Mouse (Mus musculus) limb, embryonic 10.5 days (tissue): ENCODE measurements around the gene 4930579G24Rik. TPM values are rescaled to one million over a fixed set of nuclear protein-coding genes. Genes with fewer than 3 reads are reported as not detected.

ENCODE experiments used
- DNase-seq: peaks from one replicate; pipeline ENCODE4 v3.0.0-alpha.2; 2017; ENCODE audit warnings: low spot score
- H3K27ac ChIP-seq: fragments of 300-500 bp; sonication (generic); 2 replicates; pipeline ENCODE4 v1.5.1; 2016; ENCODE audit warnings: mild to moderate bottlenecking
- H3K27me3 ChIP-seq: fragments of 300-500 bp; sonication (generic); 2 replicates; pipeline ENCODE4 v1.6.1; 2016; ENCODE audit warnings: low read depth, mild to moderate bottlenecking; ENCODE audit not compliant: poor library complexity, severe bottlenecking
- H3K36me3 ChIP-seq: fragments of 300-500 bp; sonication (generic); 2 replicates; pipeline ENCODE4 v1.6.1; 2016; ENCODE audit warnings: mild to moderate bottlenecking, moderate library complexity
- H3K4me1 ChIP-seq: fragments of 300-500 bp; sonication (generic); 2 replicates; pipeline ENCODE4 v1.6.1; 2016
- H3K4me3 ChIP-seq: fragments of 300-500 bp; sonication (generic); 2 replicates; pipeline ENCODE4 v1.5.1; 2016; ENCODE audit warnings: mild to moderate bottlenecking, moderate library complexity
- H3K9me3 ChIP-seq: fragments of 300-500 bp; sonication (generic); replicated peaks from 2 replicates; pipeline ENCODE4 v1.6.1; 2016; ENCODE audit warnings: mild to moderate bottlenecking
- WGBS: fragments of 180-500 bp; shearing (Covaris S2); methylation state at CpG from one replicate; pipeline ENCODE4 v1.1.7; 2016; 5-methylcytosine and 5-hydroxymethylcytosine counted together
- polyA plus RNA-seq: library from polyadenylated mRNA; unstranded; fragments of >200 nt; fragmentation: Nextera tagmentation; extraction: Ambion mirVana; gene quantifications from 2 replicates; pipeline ENCODE4 v1.2.1, GENCODE M21; 2016

The 4930579G24Rik gene
- polyA plus RNA-seq = 30.8 and 33.4 TPM in 2 replicates

DNA sequence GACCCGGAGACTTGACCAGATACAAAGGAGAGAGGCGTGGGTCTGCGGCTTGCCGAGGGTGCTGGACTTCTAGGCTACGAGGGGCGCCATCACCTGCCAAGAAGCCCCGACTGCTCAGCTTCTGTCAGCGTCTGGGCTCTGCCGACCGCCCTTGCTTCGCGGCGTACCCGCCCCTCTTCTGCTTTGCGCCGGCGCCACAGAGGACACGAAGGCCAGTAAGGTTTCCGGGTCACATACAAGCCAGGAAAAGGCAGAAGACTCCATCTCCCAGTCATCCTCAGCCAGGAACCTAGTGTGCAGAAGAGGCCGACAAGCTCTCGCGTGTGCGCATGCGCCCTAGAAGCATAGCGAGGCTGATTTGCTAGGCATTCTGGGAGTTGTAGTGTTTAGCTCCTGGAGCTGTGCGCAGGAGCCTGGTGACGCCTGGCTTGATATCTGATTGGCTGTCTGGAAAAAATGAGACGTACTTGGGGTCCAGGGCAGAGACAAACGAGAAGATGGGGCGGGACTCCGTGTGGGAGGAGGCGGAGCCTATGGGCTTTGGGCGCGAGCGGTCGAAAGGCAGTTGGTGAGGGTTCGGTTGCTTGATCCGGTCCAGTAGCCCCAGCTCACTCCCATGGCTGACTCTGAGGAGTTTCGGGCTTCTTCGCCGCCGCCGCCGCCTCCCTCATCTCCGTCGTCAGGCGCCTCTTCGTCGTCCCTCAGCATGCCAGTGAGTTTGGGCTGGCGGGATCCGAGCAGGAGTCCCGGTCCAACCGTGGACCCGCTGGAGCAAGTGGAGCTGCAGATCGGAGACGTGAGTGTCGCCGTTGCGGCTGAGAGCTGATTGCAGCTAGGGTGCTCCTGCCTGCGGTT is at the start of gene 4930579G24Rik:
4930579G24Rik (plus strand) TSS at position 519 of the 855 bp plus-strand sequence.
- under 1% methylated on average over 60 of the region's 60 CpGs for WGBS
- Histone ChIP-seq H3K36me3 (peaks cover 30% of the 10 kb centered on the region), H3K27me3 (no peaks in the 10 kb centered on the region), H3K4me1 (peaks cover 15% of the 10 kb centered on the region), H3K9me3 (no peaks in the 10 kb centered on the region), H3K4me3 (peak within 1 kb of the TSS; percentile 87), H3K27ac (peak within 1 kb of the TSS; percentile 95)
- peak; percentile 90 for DNase-seq

DNA sequence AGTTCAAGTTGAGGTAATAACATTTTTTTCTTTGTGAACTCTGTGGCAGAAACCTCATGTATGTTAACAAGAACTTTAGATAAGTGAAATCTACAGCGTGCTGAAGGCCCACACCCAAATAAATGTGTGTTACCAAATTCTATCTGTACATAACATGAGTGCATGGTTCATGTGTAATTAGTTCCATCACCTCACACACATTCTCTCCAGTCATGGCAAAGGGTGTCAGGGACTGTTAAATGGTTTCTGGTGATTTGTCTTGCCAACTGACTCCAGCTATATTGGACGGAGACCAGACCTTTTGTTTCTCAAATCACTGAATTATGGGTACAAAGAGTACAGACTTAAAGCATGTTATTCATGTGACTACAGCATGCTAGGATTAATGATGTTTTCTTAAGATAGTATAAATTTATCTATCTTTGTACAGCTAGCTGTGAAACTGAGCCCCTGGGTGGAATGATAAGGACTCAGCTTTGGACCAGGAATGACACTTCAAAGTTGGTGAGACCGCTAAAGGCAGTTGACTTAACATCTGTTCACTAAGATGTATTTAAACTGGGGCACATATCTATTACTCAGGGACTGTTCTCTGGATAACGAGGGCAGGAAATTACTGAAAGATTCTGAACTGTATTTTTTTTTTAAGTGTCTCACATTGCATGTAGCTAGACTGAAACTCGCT is 48.8 kb upstream of the 4930579G24Rik start:
- Histone ChIP-seq H3K36me3 (no peaks in the 10 kb centered on the region), H3K4me3 (no peak overlapping the region), H3K27me3 (no peaks in the 10 kb centered on the region), H3K9me3 (no peaks in the 10 kb centered on the region), H3K27ac (no peak overlapping the region), H3K4me1 (peaks cover 14% of the 10 kb centered on the region)
- WGBS = 78% methylated on average over 5 of the region's 5 CpGs
- no peak for DNase-seq

DNA sequence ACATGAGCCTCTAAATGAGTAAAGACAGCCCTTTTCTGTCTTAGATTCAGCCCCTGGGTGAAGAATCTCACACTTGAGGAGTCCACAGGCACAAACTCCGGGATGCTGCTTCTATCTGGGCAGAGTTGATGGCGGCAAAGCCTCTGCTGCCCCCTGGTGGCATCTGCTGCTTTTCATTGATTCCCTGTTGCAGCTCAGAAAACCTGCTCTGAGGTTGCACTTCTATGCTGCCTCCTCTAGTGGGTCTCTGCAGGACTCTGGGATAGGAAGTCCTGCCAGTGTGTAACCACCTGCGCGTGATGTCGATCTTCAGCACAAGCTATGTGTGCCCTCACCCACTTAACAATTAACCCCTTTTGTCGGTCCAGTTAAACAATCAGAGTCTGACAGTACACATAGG is 42.1 kb upstream of the 4930579G24Rik start:
- H3K4me3 ChIP-seq = no peak overlapping the region
- 7% methylated on average over 6 of the region's 6 CpGs for WGBS

DNA sequence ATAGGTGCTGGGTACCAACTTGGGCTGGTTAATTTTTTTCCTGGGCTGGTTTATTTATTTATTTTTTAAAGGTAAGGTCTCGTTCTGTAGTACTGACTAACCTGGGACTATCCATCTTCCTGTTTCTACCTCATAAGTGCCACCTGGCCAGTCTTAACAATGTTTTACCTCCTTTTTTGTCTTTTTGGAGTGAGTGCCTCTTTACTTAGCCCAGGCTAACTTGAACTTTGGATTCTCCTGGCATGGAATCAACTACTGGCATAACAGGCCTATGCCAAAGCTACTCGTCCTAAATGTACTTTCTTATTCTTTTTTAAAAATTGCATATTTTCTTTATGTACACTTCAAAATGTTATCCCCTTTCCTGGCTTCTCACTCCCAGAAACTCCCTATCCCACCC is 39.2 kb upstream of the 4930579G24Rik start:
- H3K4me1 ChIP-seq = peaks cover 7% of the 10 kb centered on the region
- no peak overlapping the region for H3K27ac ChIP-seq
- H3K36me3 ChIP-seq = peaks cover 19% of the 10 kb centered on the region
- DNase-seq = no peak
- H3K9me3 ChIP-seq = no peaks in the 10 kb centered on the region
- H3K27me3 ChIP-seq = no peaks in the 10 kb centered on the region
- 88% methylated on average over 2 of the region's 2 CpGs for WGBS
- H3K4me3 ChIP-seq = no peak overlapping the region

More for the DNA sequence above, 42.1 kb upstream of the 4930579G24Rik start:
- Histone ChIP-seq H3K27me3 (no peaks in the 10 kb centered on the region), H3K4me1 (no peaks in the 10 kb centered on the region), H3K27ac (no peak overlapping the region), H3K36me3 (no peaks in the 10 kb centered on the region), H3K9me3 (no peaks in the 10 kb centered on the region)
- peak; percentile 93 for DNase-seq

DNA sequence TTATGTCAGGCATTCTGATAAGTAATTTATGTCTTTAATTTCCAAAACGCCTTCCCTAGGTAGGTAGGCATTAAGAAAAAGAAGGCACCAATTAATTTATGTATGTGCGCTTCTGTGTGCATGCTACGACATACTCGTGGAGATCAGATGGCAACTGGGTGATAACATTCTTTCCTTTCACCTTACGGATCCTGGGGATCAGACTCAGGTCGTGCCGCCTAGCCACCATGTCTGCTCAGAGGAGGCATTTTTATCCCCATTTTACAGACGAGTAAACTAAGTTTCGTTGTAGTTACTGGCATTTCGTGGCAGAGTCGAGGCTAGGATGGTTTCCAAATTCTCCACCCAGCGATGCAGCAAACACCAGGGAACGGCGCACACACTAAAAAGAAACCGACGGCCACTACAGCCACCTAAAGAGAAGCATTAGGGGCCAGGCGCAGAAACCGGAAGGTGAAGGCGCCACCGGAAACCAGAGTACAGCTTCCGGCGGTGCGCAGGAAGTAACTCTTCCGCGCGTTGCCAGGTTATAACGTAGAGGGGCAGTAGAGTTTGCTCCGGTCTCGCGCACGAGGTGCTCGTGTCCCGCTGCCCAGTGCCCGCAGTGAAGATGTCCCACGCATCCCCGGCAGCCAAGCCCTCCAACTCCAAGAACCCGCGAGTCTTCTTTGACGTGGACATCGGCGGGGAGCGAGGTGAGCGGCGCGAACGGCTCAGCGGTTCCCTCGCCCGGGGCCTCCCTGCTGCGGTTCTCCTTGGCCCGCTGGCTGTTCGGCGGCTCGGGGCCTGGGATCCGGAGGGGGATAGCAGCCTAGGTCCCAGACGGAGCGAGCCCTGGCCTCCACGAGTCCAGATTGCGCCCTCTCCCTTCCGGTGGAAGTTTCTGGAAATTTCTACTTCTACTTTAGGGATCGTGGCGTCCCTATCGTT is 37.8 kb upstream of the 4930579G24Rik start, which contains the start of gene Ppid:
Ppid (plus strand) TSS at position 480 of the 930 bp plus-strand sequence.
- Histone ChIP-seq H3K9me3 (no peaks in the 10 kb centered on the region), H3K27ac (peak within 1 kb of the TSS; percentile 95), H3K4me3 (peak within 1 kb of the TSS; percentile 87), H3K4me1 (peaks cover 7% of the 10 kb centered on the region), H3K36me3 (peaks cover 33% of the 10 kb centered on the region), H3K27me3 (no peaks in the 10 kb centered on the region)
- peak; percentile 90 for DNase-seq
- 2% methylated on average over 63 of the region's 63 CpGs for WGBS

DNA sequence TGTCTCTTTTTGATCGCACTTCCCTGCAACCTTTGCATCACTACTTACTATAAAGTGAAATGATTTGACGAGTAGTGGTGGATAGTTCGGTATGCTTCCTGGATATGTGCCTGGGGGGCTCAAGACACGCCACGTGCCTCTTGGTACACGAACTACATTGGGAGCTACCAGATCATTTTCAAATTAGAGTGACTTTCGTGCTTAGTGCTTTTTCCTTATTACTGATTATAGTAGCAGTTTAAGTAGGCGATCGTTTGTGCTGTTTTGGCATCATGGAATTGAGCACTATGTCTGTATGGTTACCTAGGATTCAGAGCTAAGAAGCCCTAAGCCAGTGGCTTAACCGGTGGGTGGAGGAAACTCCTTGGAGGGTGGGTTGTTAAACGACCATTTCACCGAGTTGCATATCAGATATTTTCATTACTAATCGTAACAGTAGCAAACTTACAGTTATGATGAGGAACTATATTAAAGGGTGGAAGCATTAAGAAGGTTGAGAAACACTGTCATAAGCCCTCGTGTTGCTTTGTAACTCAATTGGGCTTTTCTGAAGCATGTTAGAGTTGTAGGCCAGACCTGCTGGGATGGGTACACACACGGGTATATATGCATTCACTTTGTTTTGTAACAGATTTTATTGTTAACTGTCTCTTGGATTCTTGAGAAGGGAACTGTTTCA is 36.9 kb upstream of the 4930579G24Rik start:
- 6% methylated on average over 15 of the region's 15 CpGs for WGBS
- peak overlapping the region; percentile 95 for H3K27ac ChIP-seq
- DNase-seq = no peak

DNA sequence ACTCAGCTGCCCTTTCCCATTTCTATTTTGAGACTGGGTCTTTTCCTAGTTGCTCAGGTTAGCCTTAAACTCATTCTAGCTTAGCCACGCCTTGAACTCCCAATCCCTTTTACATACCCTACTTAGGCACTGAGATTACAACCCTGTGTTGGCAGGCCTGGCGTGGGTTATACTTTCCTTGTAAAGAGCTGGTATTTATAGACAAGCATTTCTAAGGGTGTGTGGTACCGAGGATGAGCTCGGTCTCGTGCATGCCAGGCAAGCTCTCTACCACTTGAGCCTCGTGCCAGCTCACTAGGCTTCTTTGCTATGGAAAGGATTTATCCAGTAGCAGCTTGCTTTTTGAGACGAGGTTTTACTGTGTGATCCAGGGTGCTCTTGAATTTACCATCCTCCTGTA is 33.4 kb upstream of the 4930579G24Rik start:
- Histone ChIP-seq H3K27ac (no peak overlapping the region), H3K36me3 (peaks cover 76% of the 10 kb centered on the region), H3K4me3 (no peak overlapping the region), H3K9me3 (no peaks in the 10 kb centered on the region), H3K27me3 (no peaks in the 10 kb centered on the region), H3K4me1 (peaks cover 7% of the 10 kb centered on the region)
- whole genome bisulfite sequencing = 95% methylated on average over 7 of the region's 7 CpGs
- no peak for DNase-seq

More for the DNA sequence above, 36.9 kb upstream of the 4930579G24Rik start:
- Histone ChIP-seq H3K36me3 (peaks cover 41% of the 10 kb centered on the region), H3K9me3 (no peaks in the 10 kb centered on the region), H3K27me3 (no peaks in the 10 kb centered on the region), H3K4me1 (peaks cover 7% of the 10 kb centered on the region), H3K4me3 (peak overlapping the region; percentile 87)

DNA sequence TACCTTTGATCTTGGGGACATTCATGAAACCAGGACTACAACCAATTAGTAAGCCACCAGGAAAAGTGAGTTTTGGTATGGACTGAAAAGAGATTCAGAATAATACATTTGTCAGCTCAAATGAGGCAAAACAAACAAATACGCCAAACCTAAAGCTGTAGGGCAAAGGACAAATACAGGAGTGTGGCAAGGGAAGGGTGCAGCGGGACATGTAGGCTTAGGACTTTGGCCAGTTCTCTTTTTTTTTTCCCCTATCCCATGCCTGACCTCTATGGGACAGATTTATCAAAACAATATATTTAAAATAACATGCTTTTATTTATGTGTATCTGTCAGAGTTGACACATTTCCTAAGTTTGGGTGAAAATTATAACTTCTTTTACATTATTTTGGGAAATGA is 19.0 kb upstream of the 4930579G24Rik start:
- no peak overlapping the region for H3K4me3 ChIP-seq
- H3K27me3 ChIP-seq = no peaks in the 10 kb centered on the region
- H3K4me1 ChIP-seq = no peaks in the 10 kb centered on the region
- H3K27ac ChIP-seq = no peak overlapping the region
- H3K9me3 ChIP-seq = no peaks in the 10 kb centered on the region
- DNase-seq = no peak
- 96% methylated on average over 2 of the region's 2 CpGs for WGBS
- H3K36me3 ChIP-seq = peaks cover 67% of the 10 kb centered on the region

DNA sequence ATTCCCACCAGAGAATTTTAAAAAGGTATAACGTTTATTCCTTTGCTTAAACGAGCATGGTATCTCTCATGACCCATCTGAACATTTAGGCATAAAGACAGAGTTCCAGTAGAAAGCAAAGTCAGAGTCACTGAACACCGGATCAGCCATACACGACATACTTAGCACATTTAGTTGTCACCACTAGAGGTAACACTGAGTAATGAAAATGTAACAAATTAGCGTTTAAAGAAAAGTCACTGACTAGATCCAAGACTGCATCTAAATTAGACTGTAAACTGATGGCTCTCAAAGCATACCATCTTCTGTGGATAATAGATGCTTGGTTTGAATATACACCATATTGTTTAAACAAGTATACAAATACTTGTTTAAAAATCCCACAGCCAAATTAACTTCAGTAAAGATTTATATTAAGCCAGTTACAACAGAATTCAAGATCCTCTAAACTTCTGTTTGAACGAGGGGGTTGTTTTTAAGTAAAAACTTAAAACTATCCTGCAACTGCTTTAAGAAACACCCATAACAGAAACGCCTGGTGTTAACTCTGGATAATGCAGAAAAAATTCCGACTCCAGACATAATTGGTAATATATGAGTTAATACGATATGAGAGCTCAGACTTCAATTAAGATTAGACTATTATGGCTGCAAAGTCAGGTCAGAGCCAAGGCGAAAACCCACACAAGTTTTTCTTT is 1.2 kb upstream of the 4930579G24Rik start:
- WGBS = 41% methylated on average over 10 of the region's 10 CpGs
- no peak for DNase-seq
- peaks cover 20% of the 10 kb centered on the region for H3K36me3 ChIP-seq

DNA sequence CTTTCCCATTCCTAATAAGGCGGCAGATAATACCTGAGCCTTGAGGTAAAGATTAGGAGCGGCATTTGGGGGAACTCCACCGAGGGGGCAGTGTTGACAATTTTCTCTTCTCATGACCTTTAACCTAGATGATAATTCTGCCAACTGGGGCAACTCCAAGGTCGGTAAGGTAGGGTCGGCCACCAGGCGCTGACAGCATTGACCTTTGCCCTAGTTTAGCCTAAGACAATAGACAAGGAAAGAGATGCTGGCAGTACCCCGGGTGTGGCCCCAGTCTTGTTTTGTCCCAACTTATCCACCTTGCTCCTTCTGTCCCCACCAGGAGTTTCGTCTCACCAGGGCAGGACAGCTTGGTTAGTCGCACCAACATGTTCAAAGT is 708 bp upstream of the 4930579G24Rik start:
- WGBS = 2% methylated on average over 9 of the region's 9 CpGs
- Histone ChIP-seq H3K4me3 (peak overlapping the region; percentile 87), H3K9me3 (no peaks in the 10 kb centered on the region), H3K27ac (peak overlapping the region; percentile 95), H3K4me1 (peaks cover 15% of the 10 kb centered on the region), H3K27me3 (no peaks in the 10 kb centered on the region), H3K36me3 (peaks cover 23% of the 10 kb centered on the region)
- DNase-seq = no peak

More for the DNA sequence above, 1.2 kb upstream of the 4930579G24Rik start:
- Histone ChIP-seq H3K4me1 (peaks cover 15% of the 10 kb centered on the region), H3K9me3 (no peaks in the 10 kb centered on the region), H3K27me3 (no peaks in the 10 kb centered on the region), H3K4me3 (peak overlapping the region; percentile 87), H3K27ac (peak overlapping the region; percentile 95; the same call in 1 of the 2 replicates)

DNA sequence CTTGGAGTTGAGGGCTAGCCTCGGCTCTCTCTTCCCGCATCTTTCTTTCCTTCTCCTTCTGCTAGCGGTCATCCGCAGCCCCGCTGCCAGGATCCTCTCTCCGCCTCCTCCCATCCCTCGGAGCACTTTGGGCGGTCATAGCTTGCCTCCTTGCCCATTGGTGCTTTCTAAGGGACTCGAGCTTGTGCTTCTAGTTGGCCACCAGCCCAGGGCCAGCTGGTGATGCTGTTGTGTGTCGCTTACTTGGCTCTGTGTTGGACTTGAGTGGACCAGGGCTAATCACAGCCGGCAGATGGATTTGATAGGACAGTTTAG is 494 bp downstream of the 4930579G24Rik start, which contains the start of gene Etfdh:
Etfdh (minus strand) TSS at position 85 of the 315 bp plus-strand sequence.
- 1% methylated on average over 11 of the region's 11 CpGs for WGBS
- H3K4me3 ChIP-seq = peak within 1 kb of the TSS; percentile 87
- no peaks in the 10 kb centered on the region for H3K9me3 ChIP-seq
- DNase-seq = peak; percentile 69
- H3K36me3 ChIP-seq = peaks cover 32% of the 10 kb centered on the region
- no peaks in the 10 kb centered on the region for H3K27me3 ChIP-seq
- peaks cover 15% of the 10 kb centered on the region for H3K4me1 ChIP-seq
- H3K27ac ChIP-seq = peak within 1 kb of the TSS; percentile 95
